Mouse (Mus musculus): ENCODE results near the gene Zfp777. TPM values are rescaled to one million over a fixed set of nuclear protein-coding genes. Genes with fewer than 3 reads are reported as not detected.
A peak's percentile ranks its signal among the peaks of the same experiment; 100 is the strongest.

Zfp777 gene
- polyA plus RNA-seq, 1 experiment from 2014 or later, result 11.1 TPM

DNA sequence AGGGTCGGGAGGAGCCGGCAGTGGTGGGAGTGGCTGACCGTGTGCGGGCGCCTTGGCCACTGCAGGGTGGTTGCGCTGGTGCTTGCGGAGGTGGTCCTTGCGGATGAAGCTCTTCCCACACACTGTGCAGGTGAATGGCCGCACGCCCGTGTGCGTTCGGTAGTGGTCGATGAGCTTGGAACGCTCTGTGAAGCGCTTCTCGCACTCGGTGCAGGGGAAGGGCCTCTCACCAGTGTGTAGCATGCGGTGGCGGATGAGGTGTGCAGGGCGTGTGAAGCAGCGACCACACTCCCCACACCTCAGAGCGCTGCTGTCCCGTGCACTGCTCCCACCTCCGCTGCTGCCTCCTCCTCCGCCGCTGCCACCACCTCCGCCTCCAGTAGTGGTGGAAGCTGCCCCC, 15.2 kb upstream of the Zfp777 start:
- ATAC-seq (ENCODE audit: low FRiP score), result no peak
- H3K27me3 ChIP-seq, result no peaks in the 10 kb centered on the region
- WGBS, result 95% methylated on average over 28 of the region's 28 CpGs
- no peak overlapping the region for H3K4me3 ChIP-seq
- no peak overlapping the region for H3K4me2 ChIP-seq (replicated peaks)
- peaks cover 72% of the 10 kb centered on the region for H3K36me3 ChIP-seq
- no peak overlapping the region for H3K27ac ChIP-seq
- H3K9me3 ChIP-seq (replicated peaks), result no peaks in the 10 kb centered on the region
- H3K4me1 ChIP-seq, result no peaks in the 10 kb centered on the region
- no peak overlapping the region for H3K9ac ChIP-seq

DNA sequence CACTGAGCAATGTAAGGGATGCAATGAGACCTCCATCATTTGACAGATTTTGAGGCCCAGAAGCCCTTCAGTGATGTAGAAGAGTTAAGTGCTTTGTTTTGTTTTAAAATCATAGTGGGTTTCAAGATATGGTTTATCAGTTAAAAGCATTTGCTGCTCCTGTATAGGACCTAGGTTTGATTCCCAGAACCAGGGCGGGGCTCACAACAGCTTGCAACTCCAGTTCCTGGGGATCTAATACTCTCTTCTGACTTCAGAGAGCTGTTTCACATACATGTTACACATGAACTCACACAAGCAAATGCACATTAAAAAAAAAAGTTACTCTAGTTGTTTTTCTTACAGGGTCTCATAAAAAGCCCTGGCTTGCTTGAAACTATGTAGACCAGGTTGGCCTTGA, 12.2 kb upstream of the Zfp777 start:
- ATAC-seq (ENCODE audit: low FRiP score), result no peak

DNA sequence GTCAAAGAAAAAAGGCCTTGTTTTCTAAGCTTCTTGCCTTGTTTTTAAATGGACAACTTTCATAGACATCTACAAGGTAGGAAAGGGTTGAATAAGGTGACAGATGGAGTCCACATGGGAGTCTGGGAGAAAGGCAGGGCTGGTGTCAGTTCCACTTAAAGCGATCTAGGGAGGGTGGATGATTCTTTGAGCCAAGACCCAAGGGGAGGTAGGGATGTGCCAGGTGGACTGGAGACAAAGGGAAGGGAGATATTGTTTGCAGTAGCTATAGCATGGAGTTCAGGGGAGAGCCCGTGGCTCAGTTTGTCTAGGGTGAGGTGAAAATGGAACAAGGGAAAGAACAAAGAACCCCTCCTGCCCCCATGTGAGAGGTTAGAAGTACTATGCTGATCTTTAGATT, 11.7 kb upstream of the Zfp777 start:
- H3K27ac ChIP-seq, result no peak overlapping the region
- H3K9me3 ChIP-seq (replicated peaks), result no peaks in the 10 kb centered on the region
- no peaks in the 10 kb centered on the region for H3K4me1 ChIP-seq
- peaks cover 42% of the 10 kb centered on the region for H3K36me3 ChIP-seq
- H3K4me2 ChIP-seq (replicated peaks), result no peak overlapping the region
- H3K4me3 ChIP-seq, result no peak overlapping the region
- WGBS, result 71% methylated on average over 2 of the region's 2 CpGs
- H3K9ac ChIP-seq, result no peak overlapping the region
- ATAC-seq (ENCODE audit: low FRiP score), result no peak
- no peaks in the 10 kb centered on the region for H3K27me3 ChIP-seq

More for the DNA sequence above, 12.2 kb upstream of the Zfp777 start:
- Histone ChIP-seq H3K27ac (no peak overlapping the region), H3K36me3 (peaks cover 47% of the 10 kb centered on the region), H3K27me3 (no peaks in the 10 kb centered on the region), H3K9ac (no peak overlapping the region), H3K4me3 (no peak overlapping the region), H3K9me3 (replicated peaks) (no peaks in the 10 kb centered on the region), H3K4me2 (replicated peaks) (no peak overlapping the region), H3K4me1 (no peaks in the 10 kb centered on the region)
- WGBS, result 92% methylated on average over 1 of the region's 1 CpGs

DNA sequence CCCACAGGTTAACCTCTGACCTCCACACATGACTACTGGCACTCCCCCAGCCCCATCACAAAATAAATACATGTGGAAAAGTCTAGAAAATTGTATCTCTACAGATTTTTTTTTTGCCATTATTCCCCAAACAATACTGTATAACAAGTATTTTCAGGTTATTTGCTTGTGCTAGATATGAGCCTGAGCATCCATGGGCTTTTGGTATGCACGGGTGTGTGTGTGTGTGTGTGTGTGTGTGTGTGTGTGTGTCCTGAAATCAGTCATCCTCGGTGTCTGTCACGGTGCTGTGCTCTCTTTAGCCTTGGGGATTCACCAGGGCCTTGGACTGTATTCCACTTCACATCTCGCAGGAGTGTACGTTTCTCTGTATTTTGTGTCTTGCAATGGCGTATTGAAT, 3.4 kb upstream of the Zfp777 start:
- 78% methylated on average over 6 of the region's 6 CpGs for WGBS
- H3K9me3 ChIP-seq (replicated peaks), result no peaks in the 10 kb centered on the region
- H3K4me3 ChIP-seq, result no peak overlapping the region
- no peaks in the 10 kb centered on the region for H3K36me3 ChIP-seq
- H3K27ac ChIP-seq, result no peak overlapping the region
- H3K4me2 ChIP-seq (replicated peaks), result no peak overlapping the region
- no peak overlapping the region for H3K9ac ChIP-seq
- no peaks in the 10 kb centered on the region for H3K27me3 ChIP-seq
- peaks cover 11% of the 10 kb centered on the region for H3K4me1 ChIP-seq
- ATAC-seq (ENCODE audit: low FRiP score), result no peak

DNA sequence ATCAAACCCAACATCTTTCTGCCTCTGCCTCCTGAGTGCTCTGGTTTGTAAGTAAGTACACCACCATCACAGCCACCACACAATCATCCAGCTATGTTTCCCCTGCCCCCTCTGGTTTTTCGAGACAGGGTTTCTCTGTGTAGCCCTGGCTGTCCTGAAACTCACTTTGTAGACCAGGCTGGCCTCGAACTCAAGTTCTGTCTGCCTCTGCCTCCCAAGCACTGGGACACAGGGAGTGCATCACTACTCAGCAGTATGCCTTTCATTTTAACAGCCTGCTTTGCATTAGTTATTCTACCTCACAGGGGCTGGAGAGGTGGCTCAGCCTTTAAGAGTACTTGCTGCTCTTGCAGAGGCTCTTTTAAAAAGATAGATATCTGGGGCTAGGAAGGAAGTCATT, 3.0 kb upstream of the Zfp777 start:
- no peak for ATAC-seq (ENCODE audit: low FRiP score)
- WGBS, result 86% methylated on average over 2 of the region's 2 CpGs
- no peaks in the 10 kb centered on the region for H3K27me3 ChIP-seq
- H3K4me3 ChIP-seq, result no peak overlapping the region
- H3K27ac ChIP-seq, result no peak overlapping the region
- H3K9ac ChIP-seq, result no peak overlapping the region
- no peaks in the 10 kb centered on the region for H3K36me3 ChIP-seq
- H3K4me1 ChIP-seq, result peaks cover 13% of the 10 kb centered on the region
- H3K4me2 ChIP-seq (replicated peaks), result no peak overlapping the region
- no peaks in the 10 kb centered on the region for H3K9me3 ChIP-seq (replicated peaks)

DNA sequence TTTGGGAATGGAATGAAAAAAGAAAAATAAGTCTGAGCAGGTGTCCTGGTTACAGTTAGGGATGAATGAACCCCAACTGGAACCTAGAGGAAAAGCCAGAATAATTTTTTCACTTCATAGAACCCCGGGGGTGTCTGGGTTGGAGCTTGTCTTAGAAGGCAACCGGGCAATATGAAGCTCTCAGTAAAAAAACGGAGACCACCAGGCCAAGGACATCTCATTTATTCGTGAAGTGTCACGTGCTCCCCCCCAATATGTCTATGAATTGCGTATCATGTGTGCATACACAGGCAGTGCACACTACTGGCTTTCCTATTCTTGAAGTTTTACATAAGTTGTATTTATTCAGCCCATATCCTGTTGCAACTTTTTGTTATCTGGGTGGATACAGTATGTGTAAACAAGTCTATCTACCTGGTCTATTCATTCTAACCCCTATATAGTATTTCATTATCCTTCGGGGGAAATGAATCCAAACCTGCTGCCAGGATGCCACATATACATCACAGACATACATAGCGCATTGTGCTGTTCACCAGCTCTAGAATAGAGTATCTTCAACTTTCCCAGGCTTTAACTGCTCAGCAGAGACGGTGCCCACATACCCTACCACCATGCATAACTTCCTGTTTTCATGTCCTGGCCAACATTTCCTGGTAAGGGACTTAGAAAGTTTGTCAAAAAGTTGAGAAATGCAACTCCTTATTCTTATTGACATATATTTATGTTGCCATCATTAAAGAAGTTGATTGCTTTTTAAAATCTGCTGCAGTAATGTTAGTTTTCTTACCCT, 758 bp upstream of the Zfp777 start:
- H3K4me1 ChIP-seq, result peaks cover 13% of the 10 kb centered on the region
- peak overlapping the region; percentile 90 for H3K9ac ChIP-seq
- no peaks in the 10 kb centered on the region for H3K9me3 ChIP-seq (replicated peaks)
- H3K27ac ChIP-seq, result peak overlapping the region; percentile 92; the same call in 1 of the 2 replicates
- H3K4me3 ChIP-seq, result peak overlapping the region; percentile 82
- no peak for ATAC-seq (ENCODE audit: low FRiP score)
- H3K4me2 ChIP-seq (replicated peaks), result peak overlapping the region; percentile 55
- 59% methylated on average over 9 of the region's 9 CpGs for WGBS
- H3K36me3 ChIP-seq, result peaks cover 4% of the 10 kb centered on the region
- no peaks in the 10 kb centered on the region for H3K27me3 ChIP-seq

DNA sequence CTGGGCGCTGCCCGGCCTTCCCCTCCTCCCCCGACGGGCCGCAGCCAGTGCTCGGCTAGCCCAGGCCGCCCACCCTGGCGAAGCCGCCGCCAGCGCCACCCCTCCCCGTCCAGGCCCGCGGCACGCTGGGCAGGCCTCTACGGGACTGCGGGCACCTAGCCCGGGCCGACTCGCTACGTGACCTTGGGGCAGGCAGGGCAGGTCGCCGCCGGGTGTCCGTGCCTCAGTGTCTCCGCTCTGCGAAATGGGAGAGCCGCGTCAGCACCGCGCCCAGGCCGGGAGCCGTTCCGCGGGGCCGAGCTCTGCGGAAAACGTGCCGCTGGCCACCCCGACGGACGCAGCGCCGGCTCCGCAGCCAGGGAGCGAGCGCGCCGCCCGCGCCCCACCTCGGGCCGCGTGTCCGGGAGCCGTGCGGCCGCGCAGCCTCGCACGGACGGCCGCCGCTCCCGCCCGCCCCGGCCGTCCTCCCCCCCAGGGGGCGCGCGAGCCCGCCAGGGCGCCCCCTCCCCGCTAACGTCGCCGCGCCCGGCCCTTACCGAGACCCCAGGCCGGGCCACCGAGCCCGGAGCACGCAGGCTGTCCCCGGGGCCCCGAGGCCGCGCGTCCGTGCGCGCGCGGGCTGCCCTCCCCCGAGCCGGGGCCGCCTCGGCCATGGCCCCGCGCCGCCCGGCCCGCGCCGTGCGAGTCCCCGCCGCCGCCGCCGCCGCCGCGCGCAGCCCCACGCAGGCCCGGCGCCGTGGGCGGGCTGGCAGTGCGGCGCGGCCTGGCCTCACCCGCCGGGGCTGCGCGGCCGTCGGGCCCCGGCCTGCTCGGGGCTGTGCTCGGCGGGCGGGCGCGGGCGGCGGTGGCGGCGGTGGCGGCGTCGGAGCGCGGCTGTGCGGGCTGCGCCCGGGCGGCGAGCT, 1.0 kb downstream of the Zfp777 start:
- WGBS, result under 1% methylated on average over 81 of the region's 150 CpGs
- peak overlapping the region; percentile 90 for H3K9ac ChIP-seq
- peak overlapping the region; percentile 82 for H3K4me3 ChIP-seq
- peaks cover 22% of the 10 kb centered on the region for H3K36me3 ChIP-seq
- H3K27me3 ChIP-seq, result no peaks in the 10 kb centered on the region
- peaks cover 13% of the 10 kb centered on the region for H3K4me1 ChIP-seq
- no peaks in the 10 kb centered on the region for H3K9me3 ChIP-seq (replicated peaks)
- peak overlapping the region; percentile 92 for H3K27ac ChIP-seq
- ATAC-seq (ENCODE audit: low FRiP score), result peak; percentile 61
- peak overlapping the region; percentile 73 for H3K4me2 ChIP-seq (replicated peaks)

DNA sequence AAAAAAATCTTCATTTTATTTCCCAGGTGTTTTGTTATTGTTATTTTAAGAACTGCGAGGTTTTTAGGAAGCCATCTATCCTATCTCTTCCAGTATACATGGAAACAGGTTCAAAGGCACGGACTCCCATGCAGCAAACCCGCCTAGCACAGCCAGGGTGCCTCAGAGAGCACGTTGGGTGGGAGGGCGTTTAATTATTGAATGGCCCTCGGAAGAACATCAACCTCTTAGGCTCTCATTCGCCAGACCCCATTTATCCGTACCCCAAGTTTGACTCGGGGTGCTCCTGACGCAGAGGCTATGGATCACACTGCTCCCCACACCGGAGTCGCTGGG, 1.6 kb downstream of the Zfp777 start:
- Histone ChIP-seq H3K4me1 (peaks cover 13% of the 10 kb centered on the region), H3K36me3 (peaks cover 27% of the 10 kb centered on the region), H3K27ac (no peak overlapping the region), H3K9me3 (replicated peaks) (no peaks in the 10 kb centered on the region), H3K9ac (peak overlapping the region; percentile 81), H3K4me3 (peak overlapping the region; percentile 82), H3K27me3 (no peaks in the 10 kb centered on the region), H3K4me2 (replicated peaks) (peak overlapping the region; percentile 73)
- 4% methylated on average over 12 of the region's 12 CpGs for WGBS
- ATAC-seq (ENCODE audit: low FRiP score), result no peak; the same call in 1 of the 2 replicates

DNA sequence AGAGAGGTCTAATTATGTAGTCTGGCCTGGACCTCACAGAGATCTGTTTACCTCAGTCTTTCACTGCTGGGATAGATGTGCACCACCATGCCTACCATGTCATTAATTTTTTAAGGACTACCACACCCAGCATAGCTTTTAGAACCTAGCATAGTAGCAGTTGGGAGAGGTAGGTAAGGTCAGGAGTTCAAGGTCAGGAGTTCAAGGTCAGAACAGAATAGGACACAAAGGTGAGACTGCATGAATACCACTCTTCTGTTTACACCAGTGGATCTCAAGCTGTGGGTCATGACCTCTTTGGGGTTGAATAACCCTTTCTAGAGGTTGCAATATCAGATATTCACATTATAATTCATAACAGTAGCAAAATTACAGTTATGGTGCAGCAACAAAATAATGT, 16.1 kb downstream of the Zfp777 start:
- Histone ChIP-seq H3K9ac (no peak overlapping the region), H3K27me3 (no peaks in the 10 kb centered on the region), H3K4me1 (no peaks in the 10 kb centered on the region), H3K9me3 (replicated peaks) (no peaks in the 10 kb centered on the region), H3K4me3 (no peak overlapping the region), H3K27ac (no peak overlapping the region), H3K36me3 (peaks cover 75% of the 10 kb centered on the region), H3K4me2 (replicated peaks) (no peak overlapping the region)
- no peak for ATAC-seq (ENCODE audit: low FRiP score)

DNA sequence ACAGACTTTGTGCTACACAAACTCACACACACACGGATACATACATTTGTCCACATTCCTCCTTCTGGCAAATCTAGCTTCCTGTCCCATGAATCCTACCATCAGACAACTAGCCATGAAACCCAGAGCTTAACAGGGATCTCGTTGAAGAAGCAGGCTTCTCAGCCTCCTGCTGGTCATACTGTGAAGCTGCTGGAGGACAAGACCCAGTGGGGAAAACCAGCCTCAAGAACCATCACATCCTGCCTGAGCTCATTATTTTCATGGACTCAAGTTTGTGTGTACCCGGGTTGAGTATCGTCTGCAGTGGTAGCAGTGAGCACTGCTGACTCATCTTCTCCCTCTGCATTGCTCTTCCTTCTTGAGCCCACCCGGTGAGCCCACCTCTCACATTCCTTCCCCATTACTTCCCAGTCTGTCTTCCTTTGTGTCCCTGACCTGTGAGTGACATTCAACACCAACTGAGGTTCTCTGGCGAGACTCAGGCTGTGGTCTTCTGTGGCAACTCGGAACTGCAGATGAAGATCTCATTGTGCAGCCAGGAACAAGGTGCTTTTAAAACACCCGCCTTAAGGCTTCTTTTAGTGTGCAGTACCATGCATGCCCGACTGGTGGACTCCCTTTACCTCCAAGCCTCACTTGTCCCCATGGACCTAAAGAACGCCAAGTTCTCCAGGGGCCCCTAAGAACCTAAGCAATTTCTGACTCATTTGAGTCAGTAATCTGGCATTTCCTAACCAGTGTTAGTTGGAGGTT, 22.6 kb downstream of the Zfp777 start:
- Histone ChIP-seq H3K27ac (no peak overlapping the region), H3K36me3 (peaks cover 83% of the 10 kb centered on the region), H3K4me3 (no peak overlapping the region), H3K4me1 (peaks cover 3% of the 10 kb centered on the region; the same call in 1 of the 2 replicates), H3K27me3 (no peaks in the 10 kb centered on the region), H3K9ac (no peak overlapping the region), H3K4me2 (replicated peaks) (no peak overlapping the region), H3K9me3 (replicated peaks) (peaks cover 20% of the 10 kb centered on the region)
- no peak for ATAC-seq (ENCODE audit: low FRiP score)
- WGBS, result 83% methylated on average over 10 of the region's 10 CpGs

DNA sequence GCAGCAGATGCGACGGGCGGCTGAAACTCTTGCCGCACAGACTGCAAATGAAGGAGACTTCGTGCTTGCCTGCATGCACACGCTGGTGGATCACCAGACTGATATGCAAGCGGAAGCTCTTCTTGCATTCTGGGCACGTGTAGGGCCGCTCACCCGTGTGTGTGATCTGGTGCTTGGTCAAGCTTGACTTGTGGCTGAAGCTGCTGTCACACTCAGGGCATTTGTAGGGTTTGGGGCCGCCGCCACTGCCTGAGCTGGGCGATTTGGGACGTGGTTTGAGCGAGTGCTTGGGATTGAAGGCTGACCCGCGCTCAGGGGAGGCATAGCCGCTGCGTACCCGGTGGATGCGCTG, 23.7 kb downstream of the Zfp777 start:
- ATAC-seq (ENCODE audit: low FRiP score), result no peak
- Histone ChIP-seq H3K27ac (no peak overlapping the region), H3K4me2 (replicated peaks) (no peak overlapping the region), H3K9me3 (replicated peaks) (peaks cover 20% of the 10 kb centered on the region), H3K9ac (no peak overlapping the region), H3K4me1 (peaks cover 3% of the 10 kb centered on the region; the same call in 1 of the 2 replicates), H3K36me3 (peaks cover 74% of the 10 kb centered on the region), H3K27me3 (no peaks in the 10 kb centered on the region), H3K4me3 (no peak overlapping the region)
- WGBS, result 67% methylated on average over 21 of the region's 21 CpGs

DNA sequence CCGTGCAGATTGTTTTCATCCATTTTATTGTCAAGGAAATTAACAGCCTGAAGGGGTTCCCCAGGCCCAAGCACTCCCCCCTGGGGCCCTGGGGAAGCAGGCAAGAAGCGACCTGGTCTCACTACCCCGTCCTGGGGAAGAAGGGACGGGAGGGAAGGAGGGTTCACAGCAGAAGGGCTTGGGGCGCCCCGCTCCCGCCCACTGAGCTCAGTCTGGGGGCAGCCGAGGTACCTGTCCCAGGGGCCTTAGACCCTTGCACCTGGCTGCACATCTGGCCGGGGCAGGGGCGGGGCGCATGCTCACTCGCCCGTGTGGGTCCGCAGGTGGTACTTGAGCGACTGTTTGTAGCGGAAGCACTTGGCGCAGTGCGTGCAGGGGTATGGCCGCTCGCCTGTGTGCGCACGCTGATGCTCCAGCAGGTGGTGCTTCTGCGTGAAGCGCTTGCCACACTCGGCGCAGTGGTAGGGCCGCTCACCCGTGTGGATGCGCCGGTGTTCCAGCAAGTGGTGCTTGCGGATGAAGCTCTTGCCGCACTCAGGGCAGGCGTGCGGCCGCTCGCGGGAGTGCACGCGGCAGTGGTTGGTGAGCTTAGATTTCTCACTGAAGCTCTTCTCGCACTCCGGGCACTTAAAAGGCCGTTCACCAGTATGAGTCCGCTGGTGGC, 24.2 kb downstream of the Zfp777 start:
- peak; percentile 54; the same call in 1 of the 2 replicates for ATAC-seq (ENCODE audit: low FRiP score)
- no peak overlapping the region for H3K9ac ChIP-seq
- no peak overlapping the region for H3K4me2 ChIP-seq (replicated peaks)
- peaks cover 3% of the 10 kb centered on the region; the same call in 1 of the 2 replicates for H3K4me1 ChIP-seq
- H3K4me3 ChIP-seq, result no peak overlapping the region
- H3K36me3 ChIP-seq, result peaks cover 72% of the 10 kb centered on the region
- no peak overlapping the region for H3K27ac ChIP-seq
- H3K27me3 ChIP-seq, result no peaks in the 10 kb centered on the region
- peaks cover 20% of the 10 kb centered on the region for H3K9me3 ChIP-seq (replicated peaks)
- 74% methylated on average over 43 of the region's 43 CpGs for whole genome bisulfite sequencing
